Mouse (Mus musculus) E14TG2a.4 (cell line): ENCODE measurements around the gene Efna4.

Experiments used
- H3K27me3 ChIP-seq: 2 replicates; pipeline ENCODE4 v1.6.1; 2014; ENCODE audit warnings: low read length, control low read depth; ENCODE audit not compliant: insufficient read depth
- H3K36me3 ChIP-seq: 2 replicates; pipeline ENCODE4 v1.6.1; 2014; ENCODE audit warnings: low read length, control low read depth; ENCODE audit not compliant: insufficient read depth
- H3K4me1 ChIP-seq: replicated peaks from 2 replicates; pipeline ENCODE4 v1.6.1; 2014; ENCODE audit warnings: low read depth, low read length, control low read depth
- H3K4me3 ChIP-seq: replicated peaks from 2 replicates; pipeline ENCODE4 v1.5.1; 2014; ENCODE audit warnings: mild to moderate bottlenecking, low read length
- H3K9me3 ChIP-seq: 2 replicates; pipeline ENCODE4 v1.6.1; 2014; ENCODE audit warnings: low read length, control low read depth
- CTCF ChIP-seq: conservative IDR thresholded peaks from 2 replicates; pipeline ENCODE4 v1.5.1; 2014; ENCODE audit warnings: low read length
- NANOG ChIP-seq: IDR thresholded peaks from 2 replicates; pipeline ENCODE4 v1.6.1; 2014; ENCODE audit warnings: borderline replicate concordance, low read length, mixed read lengths
- POU5F1 ChIP-seq: IDR thresholded peaks from 2 replicates; pipeline ENCODE4 v1.6.1; 2014; ENCODE audit warnings: low read length, borderline replicate concordance

Efna4 gene

DNA sequence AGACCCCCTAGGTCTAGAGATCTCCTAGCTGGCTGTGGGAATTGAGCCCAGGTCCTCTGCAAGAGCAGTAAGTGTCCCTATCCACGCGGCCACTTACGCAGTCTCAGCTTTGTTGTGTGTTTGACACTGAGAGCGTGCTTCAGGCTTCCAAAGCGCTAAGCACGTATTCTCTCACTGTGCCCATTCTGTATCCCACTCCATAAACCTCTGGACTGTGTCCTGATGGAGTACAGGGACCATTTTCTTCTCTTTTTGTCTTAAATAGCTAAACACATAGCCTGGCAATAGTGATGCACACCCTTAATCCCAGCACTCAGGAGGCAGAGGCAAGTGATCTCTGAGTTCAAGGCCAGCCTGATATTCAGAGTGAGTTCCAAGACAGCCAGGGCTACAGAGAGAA is 38.9 kb downstream of the Efna4 start:
- TF ChIP-seq POU5F1 (no peak), NANOG (no peak), CTCF (no peak)

DNA sequence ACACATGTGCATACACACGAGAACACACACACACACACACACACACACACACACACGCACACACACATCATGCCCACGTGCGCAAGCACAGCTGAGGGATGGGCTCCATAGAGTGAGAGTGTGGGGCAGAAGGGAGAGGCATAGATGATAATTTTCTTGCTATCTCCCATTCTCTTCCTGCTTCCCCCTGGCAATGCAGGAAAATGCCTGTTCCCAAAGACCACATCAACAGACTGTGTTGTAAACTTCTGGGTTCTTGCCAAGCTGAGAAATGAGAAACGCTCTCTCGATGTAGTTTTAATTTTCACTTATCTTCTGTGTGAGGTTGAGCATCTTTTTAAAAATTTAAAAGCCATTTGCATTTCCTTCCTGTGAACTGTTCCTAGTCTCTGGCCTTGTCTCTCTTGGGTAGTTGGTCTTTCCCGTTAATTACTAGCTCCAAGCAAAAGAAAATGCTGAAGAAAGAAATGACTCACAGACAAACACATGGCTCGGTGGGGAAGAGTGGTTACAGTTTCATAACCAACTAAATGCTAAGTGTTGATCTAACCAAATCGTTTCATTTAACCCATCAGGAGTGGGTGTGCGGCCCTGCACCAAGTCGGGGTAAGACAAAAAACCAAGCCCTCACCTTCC is 40.9 kb downstream of the Efna4 start:
- no peak for TF ChIP-seq POU5F1
- TF ChIP-seq CTCF, result no peak
- no peak for TF ChIP-seq NANOG

More for the DNA sequence above, 38.9 kb downstream of the Efna4 start:
- Histone ChIP-seq H3K27me3 (peaks cover 14% of the 10 kb centered on the region; the same call in 1 of the 2 replicates), H3K4me3 (no peak overlapping the region), H3K9me3 (no peaks in the 10 kb centered on the region), H3K36me3 (no peaks in the 10 kb centered on the region), H3K4me1 (peaks cover 27% of the 10 kb centered on the region)

DNA sequence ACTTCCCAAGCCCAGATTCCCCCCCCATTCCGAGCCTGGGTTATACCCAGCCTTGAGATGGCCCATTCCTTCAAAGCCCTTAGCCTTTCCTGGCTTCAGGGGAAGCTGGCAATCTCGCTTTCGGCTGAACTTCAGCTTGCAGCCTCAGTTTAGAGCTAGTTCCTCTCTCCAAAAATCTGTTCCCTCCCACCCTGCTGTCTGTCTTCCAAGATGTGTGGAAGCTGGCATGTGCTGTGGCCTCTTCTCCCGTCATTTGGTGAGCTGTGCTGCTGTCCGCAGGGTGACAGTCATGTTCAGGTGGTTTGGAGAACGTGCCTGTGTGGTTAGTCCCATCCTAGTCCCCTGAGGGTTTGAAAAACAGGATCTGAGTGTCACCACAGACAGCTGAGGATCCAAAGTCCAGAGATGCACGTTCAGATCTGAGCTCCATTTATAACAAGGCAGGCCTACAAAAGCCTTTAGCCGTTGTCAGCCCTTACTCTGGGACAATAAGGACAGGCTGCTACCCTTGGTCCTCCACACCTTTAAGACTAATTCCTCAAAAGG is 42.1 kb downstream of the Efna4 start:
- Histone ChIP-seq H3K9me3 (no peaks in the 10 kb centered on the region), H3K4me1 (peaks cover 27% of the 10 kb centered on the region), H3K27me3 (peaks cover 10% of the 10 kb centered on the region; the same call in 1 of the 2 replicates), H3K36me3 (no peaks in the 10 kb centered on the region), H3K4me3 (no peak overlapping the region)
- TF ChIP-seq CTCF, result no peak
- no peak for TF ChIP-seq POU5F1
- no peak for TF ChIP-seq NANOG

More for the DNA sequence above, 40.9 kb downstream of the Efna4 start:
- Histone ChIP-seq H3K4me3 (no peak overlapping the region), H3K4me1 (peaks cover 27% of the 10 kb centered on the region), H3K36me3 (no peaks in the 10 kb centered on the region), H3K9me3 (no peaks in the 10 kb centered on the region), H3K27me3 (peaks cover 10% of the 10 kb centered on the region; the same call in 1 of the 2 replicates)

DNA sequence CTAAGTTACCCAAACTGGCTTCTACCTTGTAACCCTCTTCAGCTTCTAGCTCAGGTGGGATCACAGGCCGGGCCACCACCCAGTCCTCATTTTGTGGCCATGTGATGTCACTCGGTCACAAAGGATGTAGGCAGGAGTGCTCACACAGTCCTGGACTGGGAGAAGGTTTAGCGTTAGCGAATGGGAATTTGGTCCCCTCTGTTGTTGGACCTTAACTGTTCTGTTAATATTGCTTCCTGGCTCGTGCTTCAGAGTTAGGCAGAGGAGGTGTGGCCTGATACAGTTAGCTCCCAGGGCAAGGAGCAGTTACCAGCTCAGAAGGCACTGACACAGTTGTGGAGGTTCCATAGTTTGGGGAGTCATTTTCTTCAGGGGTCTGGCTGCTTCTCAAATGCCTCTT is 43.6 kb downstream of the Efna4 start:
- H3K36me3 ChIP-seq, result no peaks in the 10 kb centered on the region
- 0 out of 2 replicates have a peak, but pooled peaks cover 4% of the 10 kb centered on the region for H3K27me3 ChIP-seq
- no peak for TF ChIP-seq POU5F1
- TF ChIP-seq CTCF, result no peak
- TF ChIP-seq NANOG, result no peak
- H3K4me1 ChIP-seq, result peaks cover 15% of the 10 kb centered on the region
- no peaks in the 10 kb centered on the region for H3K9me3 ChIP-seq
- H3K4me3 ChIP-seq, result no peak overlapping the region

DNA sequence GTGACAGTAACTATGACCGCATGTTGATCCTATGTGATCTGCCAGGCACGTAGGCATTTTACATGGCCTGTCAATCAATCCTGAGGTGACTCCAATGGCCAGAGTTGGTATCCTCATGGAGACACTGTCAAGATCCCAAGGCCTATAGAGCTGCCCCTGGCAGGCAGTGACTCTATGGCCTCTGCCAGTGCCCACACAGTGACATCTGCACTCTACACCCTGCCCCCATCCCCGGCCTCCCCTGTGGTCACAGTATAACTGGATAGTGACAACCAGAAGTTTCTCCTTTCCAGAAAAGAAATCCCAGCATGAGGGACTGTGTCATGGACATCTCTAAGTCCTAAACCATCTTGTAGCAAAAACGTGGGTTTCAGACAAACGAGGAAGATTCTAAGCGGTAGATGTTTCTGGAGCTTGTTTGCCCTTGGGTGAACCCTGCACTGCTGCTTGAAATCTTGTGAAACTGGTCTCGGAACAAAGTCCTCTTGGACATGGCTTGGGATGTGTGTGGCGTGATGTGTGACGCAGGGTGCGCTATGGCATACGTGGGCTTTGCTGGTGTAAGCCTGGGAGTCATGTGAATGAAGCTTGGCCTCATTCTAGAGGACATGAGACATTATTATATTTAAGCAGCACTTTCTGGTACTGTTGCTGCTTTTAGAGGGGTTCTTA is 44.4 kb downstream of the Efna4 start:
- no peak overlapping the region for H3K4me3 ChIP-seq
- no peak for TF ChIP-seq CTCF
- TF ChIP-seq NANOG, result no peak
- no peak for TF ChIP-seq POU5F1
- 0 out of 2 replicates have a peak, but pooled peaks cover 3% of the 10 kb centered on the region for H3K27me3 ChIP-seq
- H3K36me3 ChIP-seq, result no peaks in the 10 kb centered on the region
- no peaks in the 10 kb centered on the region for H3K9me3 ChIP-seq
- H3K4me1 ChIP-seq, result peaks cover 11% of the 10 kb centered on the region

DNA sequence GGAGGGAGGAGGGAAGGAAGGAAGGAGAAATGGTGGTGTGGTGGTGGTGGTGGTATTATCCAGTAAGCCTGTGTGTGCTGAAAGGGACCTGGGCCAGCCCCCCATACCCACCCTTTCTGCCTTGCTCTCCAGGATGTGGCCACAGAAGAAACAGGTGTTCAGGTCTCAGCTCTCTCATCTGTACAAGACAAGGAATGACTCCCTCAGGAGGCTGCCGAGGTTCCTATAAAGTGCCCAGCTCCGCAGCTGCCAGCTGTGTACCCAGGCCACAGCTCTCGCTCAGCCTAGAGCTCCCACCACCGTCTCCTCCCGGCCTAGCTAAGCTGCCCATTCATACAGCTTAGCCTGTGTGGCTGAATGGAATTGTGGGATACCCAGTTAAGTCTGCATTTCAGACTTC is 45.5 kb downstream of the Efna4 start:
- no peak for TF ChIP-seq NANOG
- no peak for TF ChIP-seq CTCF
- no peak for TF ChIP-seq POU5F1
- Histone ChIP-seq H3K27me3 (peaks cover 9% of the 10 kb centered on the region; the same call in 1 of the 2 replicates), H3K36me3 (no peaks in the 10 kb centered on the region), H3K4me3 (no peak overlapping the region), H3K9me3 (no peaks in the 10 kb centered on the region), H3K4me1 (peaks cover 15% of the 10 kb centered on the region)

DNA sequence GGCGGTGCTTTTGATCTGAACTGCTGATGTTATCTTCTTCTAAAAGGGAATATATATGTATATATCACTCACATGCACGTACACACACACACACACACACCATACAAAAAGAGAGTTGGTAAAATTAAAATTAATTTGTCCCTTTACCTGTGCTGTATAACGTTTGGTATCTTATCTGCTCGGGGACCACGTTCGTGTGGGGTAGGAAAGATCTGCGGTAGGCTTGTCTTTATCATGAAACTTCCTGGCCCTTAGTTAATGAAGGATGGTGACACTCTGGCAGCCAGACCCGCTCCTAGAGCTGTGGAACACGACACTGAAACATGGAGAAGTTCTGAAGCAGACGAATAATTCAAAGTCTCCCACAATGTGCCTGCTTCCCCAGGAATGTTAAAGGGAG is 46.0 kb downstream of the Efna4 start:
- TF ChIP-seq CTCF (no peak), POU5F1 (no peak), NANOG (no peak)
- peaks cover 9% of the 10 kb centered on the region; the same call in 1 of the 2 replicates for H3K27me3 ChIP-seq
- no peaks in the 10 kb centered on the region for H3K36me3 ChIP-seq
- peaks cover 19% of the 10 kb centered on the region for H3K4me1 ChIP-seq
- H3K9me3 ChIP-seq, result no peaks in the 10 kb centered on the region
- H3K4me3 ChIP-seq, result no peak overlapping the region

DNA sequence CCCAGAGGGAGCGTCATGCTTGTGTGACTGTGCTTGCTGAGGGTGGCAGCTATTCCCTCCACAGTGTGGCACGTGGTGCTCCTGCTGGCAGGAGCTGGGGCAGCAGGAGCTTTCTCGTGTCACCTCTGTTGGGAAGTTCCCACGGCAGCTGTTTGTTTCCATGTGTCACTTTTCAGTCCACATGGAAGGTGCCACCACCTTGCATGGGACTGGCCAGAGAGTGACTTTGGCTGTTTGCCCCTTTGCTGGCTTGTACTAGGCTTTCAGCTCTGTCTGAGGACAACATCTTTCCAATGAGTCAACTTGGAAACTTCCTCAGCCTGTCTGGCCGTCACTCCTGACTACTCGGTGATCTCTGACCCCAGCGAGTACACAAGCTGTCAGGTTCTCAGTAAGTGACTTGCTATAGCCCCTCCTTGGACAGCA is 49.3 kb downstream of the Efna4 start:
- Histone ChIP-seq H3K4me1 (peaks cover 52% of the 10 kb centered on the region), H3K9me3 (no peaks in the 10 kb centered on the region)
- TF ChIP-seq NANOG (no peak), POU5F1 (no peak), CTCF (no peak)

More for the DNA sequence above, 49.3 kb downstream of the Efna4 start:
- Histone ChIP-seq H3K4me3 (no peak overlapping the region), H3K36me3 (no peaks in the 10 kb centered on the region), H3K27me3 (peaks cover 9% of the 10 kb centered on the region)
